Mouse (Mus musculus) embryonic fibroblast, embryonic 13.5 days (primary cell): ENCODE measurements around the gene 4933427D14Rik. TPM values are rescaled to one million over a fixed set of nuclear protein-coding genes. Genes with fewer than 3 reads are reported as not detected.

Experiments used
- H3K27ac ChIP-seq: 2 replicates; pipeline ENCODE4 v1.5.1; 2012; ENCODE audit warnings: low read length, control low read depth, inconsistent platforms; ENCODE audit not compliant: insufficient read depth
- H3K4me1 ChIP-seq: 2 replicates; pipeline ENCODE4 v1.6.1; 2011; ENCODE audit warnings: low read length; ENCODE audit not compliant: control insufficient read depth, insufficient read depth
- H3K4me3 ChIP-seq: 2 replicates; pipeline ENCODE4 v1.5.1; 2011; ENCODE audit warnings: mild to moderate bottlenecking, control low read depth, low read length; ENCODE audit not compliant: insufficient read depth
- CTCF ChIP-seq: IDR thresholded peaks from 2 replicates; pipeline ENCODE4 v1.5.1; 2011; ENCODE audit warnings: mild to moderate bottlenecking, control low read depth, low read length, moderate library complexity, borderline replicate concordance; ENCODE audit not compliant: insufficient read depth
- POLR2A ChIP-seq: IDR thresholded peaks from 2 replicates; pipeline ENCODE4 v1.6.1; 2011; ENCODE audit warnings: low read depth, mild to moderate bottlenecking, control low read depth, low read length, moderate library complexity
- polyA plus RNA-seq: library from polyadenylated mRNA; stranded (reverse); fragments of >200 nt; gene quantifications from 2 replicates; pipeline ENCODE4 v1.2.4, GENCODE M21; 2011; ENCODE audit warnings: low read depth; ENCODE audit not compliant: missing spikeins, insufficient read length

The 4933427D14Rik gene
- polyA plus RNA-seq, 1 experiment = 11.8 TPM

DNA sequence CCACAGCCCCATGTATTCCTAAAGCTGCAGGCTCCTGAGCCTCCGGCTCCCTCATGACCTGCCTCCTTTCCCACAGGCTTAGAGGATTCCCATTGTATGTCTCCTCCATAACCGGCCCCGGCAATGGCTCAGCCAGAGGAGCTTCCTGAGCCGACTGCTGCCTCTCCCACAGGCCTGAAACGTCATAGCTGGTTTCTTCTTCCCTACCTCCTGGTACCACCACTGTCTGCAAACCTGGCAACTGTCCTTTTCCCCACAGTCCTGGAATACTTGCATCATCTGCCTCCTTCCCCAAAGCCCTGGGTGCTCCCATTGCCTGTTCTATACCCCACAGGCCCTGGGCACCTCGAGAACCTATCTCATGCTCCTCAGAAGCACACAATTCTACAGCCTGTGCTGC, 2.0 kb downstream of the 4933427D14Rik start:
- Histone ChIP-seq H3K27ac (no peak overlapping the region), H3K4me1 (no peaks in the 10 kb centered on the region), H3K4me3 (no peak overlapping the region)
- TF ChIP-seq CTCF (no peak), POLR2A (no peak)

DNA sequence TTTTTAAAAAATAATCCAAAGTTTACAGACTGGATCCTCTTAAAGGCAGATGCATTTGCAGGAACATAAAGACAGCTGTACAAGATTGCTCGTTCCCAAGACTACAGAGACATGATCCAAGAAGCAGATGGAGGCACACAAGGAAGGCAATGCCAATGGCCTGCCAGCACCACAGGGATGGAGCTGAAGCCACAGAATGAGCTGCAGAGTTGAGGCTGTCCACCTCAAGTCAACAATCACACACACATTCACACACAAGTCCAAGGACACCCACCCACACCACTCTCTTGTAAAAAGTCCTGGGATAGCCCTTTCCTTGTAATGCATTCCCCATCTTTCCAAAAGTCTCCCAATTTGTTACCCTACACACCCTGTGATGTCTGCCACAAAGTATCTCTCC, 3.8 kb downstream of the 4933427D14Rik start:
- Histone ChIP-seq H3K27ac (no peak overlapping the region), H3K4me1 (no peaks in the 10 kb centered on the region), H3K4me3 (no peak overlapping the region)
- no peak for TF ChIP-seq POLR2A
- no peak for TF ChIP-seq CTCF

DNA sequence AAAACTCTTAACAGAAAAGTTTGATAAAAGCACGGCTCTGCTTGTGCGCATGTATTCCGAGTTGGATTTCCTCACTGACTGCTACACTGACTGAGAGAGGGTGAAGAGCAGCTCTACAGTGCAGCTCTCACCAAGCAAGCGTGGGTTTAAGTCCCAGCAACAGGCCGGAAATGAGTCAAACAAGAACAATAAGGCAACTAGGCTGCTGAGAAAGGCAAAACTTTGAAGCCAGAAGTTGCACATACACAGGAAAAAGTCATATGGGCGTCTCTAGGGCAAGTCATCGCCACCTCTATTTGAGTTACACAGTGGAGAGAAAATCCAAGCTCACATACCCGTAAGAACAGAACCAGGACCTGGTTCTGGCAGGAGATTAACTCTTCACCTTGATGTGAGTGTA, 10.8 kb downstream of the 4933427D14Rik start:
- Histone ChIP-seq H3K4me3 (no peak overlapping the region), H3K4me1 (no peaks in the 10 kb centered on the region), H3K27ac (no peak overlapping the region; the same call in 1 of the 2 replicates)
- TF ChIP-seq POLR2A = no peak
- no peak for TF ChIP-seq CTCF

DNA sequence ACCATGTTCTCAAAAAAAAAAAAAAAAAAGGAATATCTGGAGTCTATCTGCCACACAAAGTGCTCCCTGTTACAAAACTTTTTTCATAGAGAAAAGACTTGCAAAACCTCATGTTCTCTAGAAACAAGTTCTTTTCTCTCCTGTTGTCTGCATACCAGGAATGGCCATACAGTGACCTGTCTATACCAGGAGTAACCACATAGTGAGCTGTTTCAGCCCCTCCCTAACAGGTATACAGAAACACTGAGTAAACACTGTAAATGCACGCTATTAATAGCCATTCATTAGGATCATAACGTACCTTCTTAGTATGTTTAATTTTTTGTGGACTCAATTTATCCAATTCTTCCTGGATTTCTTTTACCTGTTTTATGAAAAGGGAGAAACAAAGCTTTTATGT, 13.0 kb downstream of the 4933427D14Rik start:
- TF ChIP-seq POLR2A (no peak), CTCF (no peak)
- Histone ChIP-seq H3K27ac (no peak overlapping the region), H3K4me1 (no peaks in the 10 kb centered on the region), H3K4me3 (no peak overlapping the region)

DNA sequence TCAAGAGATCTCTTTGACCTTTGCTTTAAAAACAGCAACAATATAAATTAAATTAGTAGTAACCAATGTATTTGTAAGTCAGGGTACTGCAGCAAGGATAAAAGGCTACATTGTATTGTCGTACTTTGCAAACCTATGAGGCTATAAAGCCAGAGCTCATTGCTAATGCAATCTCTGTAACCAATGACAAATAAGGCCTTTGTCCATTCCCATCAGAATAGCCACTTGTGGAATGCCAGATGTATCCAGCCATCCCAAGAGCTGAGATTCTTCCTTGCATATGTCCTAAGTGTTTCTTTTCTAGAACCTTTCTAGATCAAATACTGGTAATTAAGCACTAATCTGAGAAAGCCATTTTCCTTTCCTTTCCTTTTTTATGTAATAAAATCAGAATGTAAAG, 16.4 kb downstream of the 4933427D14Rik start:
- Histone ChIP-seq H3K4me3 (no peak overlapping the region), H3K4me1 (no peaks in the 10 kb centered on the region), H3K27ac (no peak overlapping the region)
- no peak for TF ChIP-seq POLR2A
- TF ChIP-seq CTCF = no peak

DNA sequence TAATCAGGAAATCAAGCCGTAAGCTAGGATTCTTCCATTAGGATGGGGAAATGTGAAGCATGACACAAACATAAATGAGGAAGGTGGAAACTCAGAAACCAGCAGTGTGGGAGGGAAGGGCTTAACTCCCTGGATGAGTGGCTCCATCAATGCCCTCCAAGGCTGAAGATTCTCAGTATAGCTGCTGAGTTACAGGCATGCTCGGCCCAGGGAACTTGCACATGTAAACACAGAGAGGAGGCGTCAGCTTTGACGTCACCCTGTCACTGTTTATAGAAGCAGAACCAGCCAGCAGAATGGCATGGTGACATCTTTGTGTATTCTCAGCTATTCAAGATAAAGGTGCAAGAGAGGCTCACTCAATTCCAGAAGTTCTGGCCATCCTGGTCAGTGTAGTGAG, 23.0 kb downstream of the 4933427D14Rik start:
- H3K27ac ChIP-seq = no peak overlapping the region
- H3K4me1 ChIP-seq = no peaks in the 10 kb centered on the region
- H3K4me3 ChIP-seq = no peak overlapping the region
- TF ChIP-seq CTCF = no peak
- no peak for TF ChIP-seq POLR2A

DNA sequence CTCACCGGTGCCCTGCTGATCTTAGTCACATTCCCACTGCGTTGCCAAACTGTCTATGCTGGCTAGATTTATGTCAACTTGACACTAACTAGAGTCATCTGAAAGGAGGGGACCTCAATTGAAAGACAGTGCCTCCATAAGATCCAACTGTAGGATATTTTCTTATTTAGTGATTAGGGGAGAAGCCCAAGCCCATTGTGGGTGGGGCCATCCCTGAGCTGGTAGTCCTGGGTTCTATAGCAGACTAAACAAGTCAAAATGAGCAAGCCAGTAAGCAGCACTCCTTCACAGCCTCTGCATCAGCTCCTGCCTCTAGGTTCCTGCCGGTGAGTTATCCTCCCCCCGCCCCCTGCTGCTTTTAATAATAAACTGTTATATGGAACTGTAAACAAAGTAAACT, 26.1 kb downstream of the 4933427D14Rik start:
- no peak overlapping the region for H3K4me3 ChIP-seq
- H3K27ac ChIP-seq = no peak overlapping the region
- no peaks in the 10 kb centered on the region; the same call in 1 of the 2 replicates for H3K4me1 ChIP-seq
- TF ChIP-seq POLR2A (no peak), CTCF (no peak)

DNA sequence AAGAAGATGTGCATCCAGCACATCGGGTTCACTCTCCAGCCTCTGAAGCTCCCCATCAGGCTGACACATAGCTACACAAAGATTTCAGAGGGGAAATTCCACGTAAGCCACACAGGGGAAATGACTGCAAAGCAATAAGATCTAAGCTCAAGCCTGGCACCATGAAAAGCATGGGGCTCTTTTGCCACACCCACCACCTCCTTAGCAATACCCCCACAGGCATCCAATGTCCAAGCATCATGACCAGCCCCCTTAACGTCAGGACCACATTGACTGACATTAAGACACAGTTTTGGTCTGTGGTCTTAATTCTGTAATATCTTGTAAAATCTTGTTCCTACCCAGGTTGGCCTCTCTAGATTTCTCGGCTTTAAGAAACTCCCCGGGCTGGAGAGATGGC, 26.7 kb downstream of the 4933427D14Rik start:
- Histone ChIP-seq H3K4me3 (no peak overlapping the region), H3K4me1 (no peaks in the 10 kb centered on the region; the same call in 1 of the 2 replicates), H3K27ac (no peak overlapping the region)
- TF ChIP-seq CTCF (no peak), POLR2A (no peak)

DNA sequence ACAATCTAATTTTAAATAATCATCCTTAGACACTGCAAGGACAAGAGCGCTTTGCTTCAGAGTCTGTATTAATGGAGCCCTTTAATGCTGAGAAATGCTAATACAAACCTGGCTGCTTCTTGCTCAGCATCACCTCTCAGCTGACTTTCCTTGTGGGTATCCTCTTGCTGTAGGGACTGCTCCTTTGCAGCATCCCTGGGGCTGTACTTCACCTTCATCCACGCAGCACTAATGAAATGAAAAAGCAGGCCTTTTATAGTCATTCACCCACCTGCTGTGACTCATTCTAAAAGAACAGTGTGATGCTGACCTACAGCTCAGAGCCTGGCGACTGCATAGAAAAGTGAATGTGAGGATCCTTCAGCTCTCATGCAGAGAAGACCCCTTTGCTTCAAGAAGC, 30.7 kb downstream of the 4933427D14Rik start:
- TF ChIP-seq POLR2A (no peak), CTCF (no peak)
- Histone ChIP-seq H3K4me3 (no peak overlapping the region), H3K4me1 (no peaks in the 10 kb centered on the region; the same call in 1 of the 2 replicates), H3K27ac (no peak overlapping the region)

DNA sequence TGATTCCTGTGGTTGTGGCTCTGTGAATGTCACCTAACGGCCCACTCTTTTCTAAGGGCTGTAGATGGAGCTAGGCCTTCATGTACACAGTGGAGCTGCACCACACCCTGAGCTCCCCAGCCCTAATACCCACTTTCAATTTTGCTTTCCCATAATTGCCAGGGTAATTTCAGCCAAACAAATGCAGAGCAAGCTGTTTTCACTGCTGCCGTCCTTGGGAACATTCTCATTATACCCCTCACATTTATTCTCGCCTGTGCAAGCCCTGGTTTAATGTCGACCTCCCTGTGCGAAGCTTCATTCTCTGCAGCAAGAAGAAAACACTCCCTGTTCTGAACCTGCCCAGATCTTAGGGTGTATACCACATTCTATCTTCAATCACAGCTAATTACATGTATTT, 31.3 kb downstream of the 4933427D14Rik start:
- H3K27ac ChIP-seq = no peak overlapping the region
- TF ChIP-seq POLR2A = no peak
- no peak for TF ChIP-seq CTCF
- no peaks in the 10 kb centered on the region; the same call in 1 of the 2 replicates for H3K4me1 ChIP-seq
- H3K4me3 ChIP-seq = no peak overlapping the region

DNA sequence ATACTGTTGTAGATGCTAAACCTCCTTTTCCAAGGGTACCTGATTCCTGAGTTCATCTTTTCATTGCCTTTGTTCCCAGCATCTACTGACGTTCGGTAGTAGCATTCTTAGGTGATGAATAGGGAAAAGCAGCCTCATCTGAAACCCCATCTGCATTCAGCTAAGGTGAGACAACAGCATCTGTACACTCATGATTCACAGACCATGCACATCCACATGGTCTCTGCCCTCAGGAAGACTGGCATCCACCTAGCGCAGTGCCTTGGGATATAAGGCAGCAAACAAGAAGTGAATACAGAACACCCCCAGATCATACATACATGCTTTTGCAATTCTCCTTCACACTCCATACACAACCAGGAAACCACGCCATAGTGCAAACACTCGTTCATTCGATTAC, 32.5 kb downstream of the 4933427D14Rik start:
- Histone ChIP-seq H3K4me3 (no peak overlapping the region), H3K4me1 (no peaks in the 10 kb centered on the region; the same call in 1 of the 2 replicates), H3K27ac (no peak overlapping the region)
- no peak for TF ChIP-seq POLR2A
- TF ChIP-seq CTCF = no peak
